Mouse (Mus musculus): ENCODE data around the gene Tmem121.
A peak's percentile ranks its signal among the peaks of the same experiment; 100 is the strongest.
"Not testable (repeated sequence)": the region's sequence is repeated elsewhere in the genome, so short reads cannot be mapped to it uniquely, and the experiment has no call there.

Gene Tmem121

GRCm38 (mm10) chr12:113217306-113218242 lies 31.8 kb downstream of the Tmem121 start:
- DNase-seq (ENCODE audit: low read depth, low spot score): peak; percentile 81

DNA sequence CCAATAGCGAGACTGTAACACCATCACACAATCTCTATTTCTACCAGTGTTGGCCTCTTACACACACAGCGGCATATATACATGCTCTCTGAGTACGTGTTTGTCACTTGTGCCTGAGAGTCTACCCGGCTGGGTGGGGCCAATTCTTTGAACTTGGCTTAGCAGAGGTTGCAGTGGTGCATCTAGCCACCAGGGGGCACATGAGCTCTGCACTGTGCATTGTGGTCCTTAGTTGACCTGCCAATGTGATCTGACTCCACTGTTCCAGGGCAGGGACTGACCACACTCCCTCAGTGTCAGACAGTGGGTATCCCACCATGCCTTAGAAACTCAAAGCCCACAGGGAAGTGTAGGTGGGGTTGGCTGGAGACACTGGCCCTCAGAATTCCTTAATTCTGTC lies 34.1 kb downstream of the Tmem121 start:
- peak; percentile 48 for DNase-seq (ENCODE audit: low read depth, low spot score)

DNA sequence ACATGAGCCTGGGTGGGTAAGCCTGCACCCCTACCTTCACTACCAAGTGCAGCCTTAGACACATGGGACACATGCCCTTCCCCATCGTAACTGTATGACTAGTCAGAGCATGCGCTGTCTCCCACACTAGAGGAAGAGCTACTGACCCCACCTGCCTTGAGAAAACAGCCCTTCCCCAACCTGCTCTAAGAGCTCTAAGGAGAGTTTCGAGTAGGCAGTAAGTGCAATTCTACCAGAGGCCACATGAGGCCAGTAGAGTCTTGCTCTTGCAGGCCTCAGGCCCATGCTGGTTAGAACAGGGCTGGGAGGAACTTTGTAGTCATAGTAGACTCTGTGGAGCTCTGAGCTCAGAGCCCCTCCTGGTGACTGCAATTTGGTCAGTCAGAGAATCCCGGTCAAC lies 34.7 kb downstream of the Tmem121 start:
- DNase-seq (ENCODE audit: low read depth, low spot score): peak; percentile 69

DNA sequence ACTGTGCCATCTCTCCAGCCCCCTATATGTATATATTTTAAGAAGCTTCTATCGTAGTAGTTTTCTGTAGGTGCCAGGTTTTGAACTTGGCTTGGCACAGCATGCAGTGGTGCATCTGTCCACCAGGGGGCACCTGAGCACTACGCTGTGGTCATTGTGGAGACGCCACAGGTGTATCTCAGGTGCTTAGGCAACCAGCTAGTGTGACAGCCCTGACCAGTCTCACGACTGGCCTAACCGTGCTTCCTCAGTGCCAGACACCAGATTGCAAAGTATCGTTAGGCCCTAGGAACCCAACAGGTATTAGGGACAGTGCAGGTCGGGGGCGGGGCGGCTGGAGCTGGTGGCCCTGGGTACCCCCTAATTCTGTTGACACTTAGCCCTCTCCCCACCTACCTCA lies 35.6 kb downstream of the Tmem121 start:
- DNase-seq (ENCODE audit: low read depth, low spot score): no peak

GRCm38 (mm10) chr12:113222121-113222636 lies 36.4 kb downstream of the Tmem121 start:
- DNase-seq (ENCODE audit: low read depth, low spot score): peak; percentile 93

DNA sequence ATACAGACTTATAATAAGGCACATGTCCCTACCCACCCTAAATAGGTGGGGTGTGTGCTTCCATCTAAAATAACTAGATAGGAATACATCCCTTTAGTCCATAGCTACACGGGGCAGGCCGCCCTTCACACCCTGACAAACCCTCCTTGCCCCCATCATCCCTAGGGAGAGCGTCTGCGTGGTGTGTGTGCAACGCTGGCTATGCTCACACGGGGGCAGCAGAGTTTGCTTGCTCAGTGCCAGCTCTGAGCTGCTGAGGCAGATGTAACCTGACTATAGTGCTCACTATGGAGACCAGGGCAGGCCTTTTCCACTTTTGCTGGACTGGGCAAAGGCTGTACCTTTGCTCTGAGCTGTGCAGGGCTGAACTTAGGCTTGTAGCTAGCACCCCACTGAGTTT lies 37.0 kb downstream of the Tmem121 start:
- peak; percentile 64 for DNase-seq (ENCODE audit: low read depth, low spot score)

- DNase-seq (ENCODE audit: low read depth, low spot score): no peak
Measured at GRCm38 (mm10) chr12:113224206-113224605, 38.5 kb downstream of the Tmem121 start.

- no peak for DNase-seq (ENCODE audit: low read depth, low spot score)
Measured at GRCm38 (mm10) chr12:113224687-113225091, 39.0 kb downstream of the Tmem121 start.

DNA sequence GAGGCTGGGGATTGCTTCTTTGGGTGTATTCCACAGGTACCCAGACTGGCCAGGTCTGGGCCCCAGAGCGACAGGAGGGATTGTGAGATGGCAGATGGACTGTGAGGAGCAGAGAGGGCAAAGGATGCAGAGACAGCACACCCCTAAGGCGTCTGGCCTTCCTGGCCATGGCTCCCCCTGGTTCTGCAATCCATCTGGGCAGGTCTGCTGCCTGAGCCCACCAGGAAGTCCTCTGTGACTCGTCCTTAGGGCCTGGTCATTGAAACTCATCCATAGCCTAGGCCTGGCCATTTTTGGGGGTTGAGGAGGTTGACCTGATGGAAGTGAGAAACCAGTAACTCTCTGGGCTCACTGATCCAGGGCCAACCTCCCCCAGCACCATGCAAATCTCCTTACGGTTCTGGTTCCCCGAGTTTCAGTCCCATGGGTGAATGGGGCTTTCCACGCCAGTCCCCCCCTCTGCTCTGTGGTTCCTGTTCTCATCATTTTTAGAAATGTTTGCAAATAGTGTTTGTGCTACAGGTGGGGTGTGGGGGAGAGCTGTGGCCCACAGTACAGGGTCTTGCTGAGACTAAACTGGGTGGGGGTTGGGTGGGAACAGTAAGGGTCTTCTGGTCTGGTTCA lies 42.4 kb downstream of the Tmem121 start:
- no peak for DNase-seq (ENCODE audit: low read depth, low spot score)

DNA sequence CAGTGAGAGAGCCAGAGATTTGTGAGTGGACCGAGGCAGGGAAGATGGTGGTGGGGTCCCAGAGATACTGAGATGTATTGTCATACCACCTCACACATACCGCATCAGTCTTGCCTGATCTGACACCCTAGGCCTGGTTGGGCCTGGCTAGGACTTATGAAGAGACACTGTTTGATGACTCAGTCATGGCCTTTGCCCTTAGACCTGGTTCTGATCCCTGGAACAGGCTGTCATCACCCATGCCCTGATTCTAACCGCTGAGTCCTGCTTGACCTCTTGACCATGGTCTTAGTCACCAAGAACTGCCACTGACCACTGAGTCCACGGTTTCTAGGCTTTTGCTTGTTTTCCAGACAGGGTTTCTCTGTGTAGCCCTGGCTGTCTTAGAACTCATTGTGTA lies 45.0 kb downstream of the Tmem121 start:
- no peak for DNase-seq (ENCODE audit: low read depth, low spot score)

- not testable (repeated sequence) for DNase-seq (ENCODE audit: low read depth, low spot score)
Measured at GRCm38 (mm10) chr12:113231551-113232263, 46.0 kb downstream of the Tmem121 start.

DNA sequence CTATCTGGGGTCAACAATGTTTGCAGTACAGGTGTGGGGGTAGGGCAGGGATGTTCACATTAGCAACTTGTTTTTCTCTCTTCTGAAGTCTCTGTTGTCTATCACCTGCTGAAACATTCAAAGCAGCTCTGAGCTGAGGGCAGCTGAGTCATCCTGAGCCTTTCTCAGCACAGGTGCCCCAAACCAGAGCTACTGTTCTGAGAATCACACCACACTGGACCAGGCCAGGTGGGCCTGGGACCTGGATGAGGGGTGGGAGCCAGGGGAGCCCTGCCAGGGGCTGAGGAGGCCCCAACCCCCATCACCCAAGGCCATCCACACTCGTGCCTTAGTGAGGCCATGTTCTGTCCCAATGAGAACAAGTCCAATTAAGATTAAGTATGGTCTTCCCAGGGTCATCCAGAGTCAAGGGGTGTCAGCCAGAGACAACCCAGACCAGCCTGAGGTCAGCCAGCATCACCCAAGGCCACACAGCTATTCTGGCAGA lies 46.6 kb downstream of the Tmem121 start:
- not testable (repeated sequence) for DNase-seq (ENCODE audit: low read depth, low spot score)

Measured in forelimb bud, embryonic 11.5 days (tissue).